Mouse (Mus musculus): ENCODE results near the gene Vwa8. TPM values are rescaled to one million over a fixed set of nuclear protein-coding genes. Genes with fewer than 3 reads are reported as not detected.

Vwa8 gene
- polyA plus RNA-seq, 1 experiment, result 0.11 TPM

GRCm38 (mm10) chr14:79216366-79216765, 367.5 kb downstream of the Vwa8 start:
- H3K4me3 ChIP-seq (replicated peaks), result no peak overlapping the region
- H3K27me3 ChIP-seq (ENCODE audit: control insufficient read depth), result no peaks in the 10 kb centered on the region
- H3K36me3 ChIP-seq (ENCODE audit: control insufficient read depth), result no peaks in the 10 kb centered on the region
- no peaks in the 10 kb centered on the region for H3K4me1 ChIP-seq (ENCODE audit: control insufficient read depth)
- TF ChIP-seq GATA1 (IDR thresholded peaks at IDR 0.05; ENCODE audit: low read length), result no peak
- TF ChIP-seq TAL1 (IDR thresholded peaks at IDR 0.05; ENCODE audit: low read length), result no peak
- H3K9me3 ChIP-seq (ENCODE audit: control insufficient read depth, low read length), result no peaks in the 10 kb centered on the region

- TF ChIP-seq TAL1 (IDR thresholded peaks at IDR 0.05; ENCODE audit: low read length), result no peak
- Histone ChIP-seq H3K9me3 (ENCODE audit: control insufficient read depth, low read length) (no peaks in the 10 kb centered on the region), H3K4me1 (ENCODE audit: control insufficient read depth) (no peaks in the 10 kb centered on the region), H3K4me3 (replicated peaks) (no peak overlapping the region), H3K27me3 (ENCODE audit: control insufficient read depth) (no peaks in the 10 kb centered on the region), H3K36me3 (ENCODE audit: control insufficient read depth) (no peaks in the 10 kb centered on the region)
Measured at GRCm38 (mm10) chr14:79223431-79224036, 374.7 kb downstream of the Vwa8 start.

- Histone ChIP-seq H3K4me3 (replicated peaks) (no peak overlapping the region), H3K9me3 (ENCODE audit: control insufficient read depth, low read length) (no peaks in the 10 kb centered on the region), H3K4me1 (ENCODE audit: control insufficient read depth) (no peaks in the 10 kb centered on the region), H3K36me3 (ENCODE audit: control insufficient read depth) (no peaks in the 10 kb centered on the region), H3K27me3 (ENCODE audit: control insufficient read depth) (no peaks in the 10 kb centered on the region)
- TF ChIP-seq TAL1 (IDR thresholded peaks at IDR 0.05; ENCODE audit: low read length), result no peak
- no peak for TF ChIP-seq GATA1 (IDR thresholded peaks at IDR 0.05; ENCODE audit: low read length)
Measured at GRCm38 (mm10) chr14:79225458-79225857, 376.6 kb downstream of the Vwa8 start.

GRCm38 (mm10) chr14:79226056-79226455, 377.2 kb downstream of the Vwa8 start:
- Histone ChIP-seq H3K36me3 (ENCODE audit: control insufficient read depth) (no peaks in the 10 kb centered on the region), H3K9me3 (ENCODE audit: control insufficient read depth, low read length) (no peaks in the 10 kb centered on the region), H3K4me3 (replicated peaks) (no peak overlapping the region), H3K27me3 (ENCODE audit: control insufficient read depth) (no peaks in the 10 kb centered on the region), H3K4me1 (ENCODE audit: control insufficient read depth) (no peaks in the 10 kb centered on the region)
- TF ChIP-seq TAL1 (IDR thresholded peaks at IDR 0.05; ENCODE audit: low read length), result no peak
- TF ChIP-seq GATA1 (IDR thresholded peaks at IDR 0.05; ENCODE audit: low read length), result no peak

- no peaks in the 10 kb centered on the region for H3K9me3 ChIP-seq (ENCODE audit: control insufficient read depth, low read length)
- no peak overlapping the region for H3K4me3 ChIP-seq (replicated peaks)
- H3K36me3 ChIP-seq (ENCODE audit: control insufficient read depth), result no peaks in the 10 kb centered on the region
- H3K4me1 ChIP-seq (ENCODE audit: control insufficient read depth), result no peaks in the 10 kb centered on the region
- no peaks in the 10 kb centered on the region for H3K27me3 ChIP-seq (ENCODE audit: control insufficient read depth)
- no peak for TF ChIP-seq TAL1 (IDR thresholded peaks at IDR 0.05; ENCODE audit: low read length)
- no peak for TF ChIP-seq GATA1 (IDR thresholded peaks at IDR 0.05; ENCODE audit: low read length)
Measured at GRCm38 (mm10) chr14:79226741-79227140, 377.9 kb downstream of the Vwa8 start.

GRCm38 (mm10) chr14:79227955-79228354, 379.1 kb downstream of the Vwa8 start:
- Histone ChIP-seq H3K4me1 (ENCODE audit: control insufficient read depth) (no peaks in the 10 kb centered on the region), H3K27me3 (ENCODE audit: control insufficient read depth) (no peaks in the 10 kb centered on the region), H3K4me3 (replicated peaks) (no peak overlapping the region), H3K9me3 (ENCODE audit: control insufficient read depth, low read length) (no peaks in the 10 kb centered on the region), H3K36me3 (ENCODE audit: control insufficient read depth) (no peaks in the 10 kb centered on the region)
- TF ChIP-seq TAL1 (IDR thresholded peaks at IDR 0.05; ENCODE audit: low read length), result no peak
- TF ChIP-seq GATA1 (IDR thresholded peaks at IDR 0.05; ENCODE audit: low read length), result no peak

GRCm38 (mm10) chr14:79231677-79232076, 382.8 kb downstream of the Vwa8 start:
- Histone ChIP-seq H3K27me3 (ENCODE audit: control insufficient read depth) (no peaks in the 10 kb centered on the region), H3K4me3 (replicated peaks) (no peak overlapping the region), H3K4me1 (ENCODE audit: control insufficient read depth) (no peaks in the 10 kb centered on the region), H3K9me3 (ENCODE audit: control insufficient read depth, low read length) (no peaks in the 10 kb centered on the region), H3K36me3 (ENCODE audit: control insufficient read depth) (no peaks in the 10 kb centered on the region)
- TF ChIP-seq GATA1 (IDR thresholded peaks at IDR 0.05; ENCODE audit: low read length), result no peak
- no peak for TF ChIP-seq TAL1 (IDR thresholded peaks at IDR 0.05; ENCODE audit: low read length)

GRCm38 (mm10) chr14:79233697-79234096, 384.8 kb downstream of the Vwa8 start:
- no peak overlapping the region for H3K4me3 ChIP-seq (replicated peaks)
- no peaks in the 10 kb centered on the region for H3K27me3 ChIP-seq (ENCODE audit: control insufficient read depth)
- no peaks in the 10 kb centered on the region for H3K9me3 ChIP-seq (ENCODE audit: control insufficient read depth, low read length)
- H3K36me3 ChIP-seq (ENCODE audit: control insufficient read depth), result no peaks in the 10 kb centered on the region
- no peaks in the 10 kb centered on the region for H3K4me1 ChIP-seq (ENCODE audit: control insufficient read depth)
- TF ChIP-seq TAL1 (IDR thresholded peaks at IDR 0.05; ENCODE audit: low read length), result no peak
- TF ChIP-seq GATA1 (IDR thresholded peaks at IDR 0.05; ENCODE audit: low read length), result no peak

GRCm38 (mm10) chr14:79234513-79234912, 385.7 kb downstream of the Vwa8 start:
- Histone ChIP-seq H3K9me3 (ENCODE audit: control insufficient read depth, low read length) (no peaks in the 10 kb centered on the region), H3K36me3 (ENCODE audit: control insufficient read depth) (no peaks in the 10 kb centered on the region), H3K4me3 (replicated peaks) (no peak overlapping the region), H3K4me1 (ENCODE audit: control insufficient read depth) (no peaks in the 10 kb centered on the region), H3K27me3 (ENCODE audit: control insufficient read depth) (no peaks in the 10 kb centered on the region; the same call in 1 of the 2 replicates)
- no peak for TF ChIP-seq GATA1 (IDR thresholded peaks at IDR 0.05; ENCODE audit: low read length)
- no peak for TF ChIP-seq TAL1 (IDR thresholded peaks at IDR 0.05; ENCODE audit: low read length)

- no peaks in the 10 kb centered on the region for H3K4me1 ChIP-seq (ENCODE audit: control insufficient read depth)
- no peak for TF ChIP-seq GATA1 (IDR thresholded peaks at IDR 0.05; ENCODE audit: low read length)
- TF ChIP-seq TAL1 (IDR thresholded peaks at IDR 0.05; ENCODE audit: low read length), result no peak
- no peaks in the 10 kb centered on the region for H3K9me3 ChIP-seq (ENCODE audit: control insufficient read depth, low read length)
- no peaks in the 10 kb centered on the region; the same call in 1 of the 2 replicates for H3K27me3 ChIP-seq (ENCODE audit: control insufficient read depth)
- no peaks in the 10 kb centered on the region for H3K36me3 ChIP-seq (ENCODE audit: control insufficient read depth)
- H3K4me3 ChIP-seq (replicated peaks), result no peak overlapping the region
Measured at GRCm38 (mm10) chr14:79235157-79235556, 386.3 kb downstream of the Vwa8 start.
